Mouse (Mus musculus) small intestine, adult 2 months (tissue): ENCODE measurements around the gene Cacna1g.

Source experiments
- CTCF ChIP-seq: fragments of 200-500 bp; IDR thresholded peaks from 2 replicates; pipeline ENCODE4 v1.5.1; 2012; ENCODE audit warnings: low read depth, mild to moderate bottlenecking, control low read depth, inconsistent platforms, low read length, moderate library complexity, mixed read lengths; ENCODE audit not compliant: insufficient replicate concordance, insufficient read length; ENCODE audit errors: extremely low read depth
- POLR2A ChIP-seq: fragments of 200-500 bp; IDR thresholded peaks from 2 replicates; pipeline ENCODE4 v1.6.1; 2012; ENCODE audit warnings: low read depth, mild to moderate bottlenecking, control low read depth, inconsistent platforms, low read length, moderate library complexity

- TF ChIP-seq CTCF (no peak), POLR2A (no peak)
Measured at GRCm38 (mm10) chr11:94482738-94483137, 8.7 kb upstream of the Cacna1g start.
